Mouse (Mus musculus) G1E (cell line): ENCODE results near the gene Lsamp. TPM values are rescaled to one million over a fixed set of nuclear protein-coding genes. Genes with fewer than 3 reads are reported as not detected.

Experiments
- ATAC-seq: 2 replicates; pipeline ENCODE4 v1.8.0; 2016; ENCODE audit warnings: mild to moderate bottlenecking; ENCODE audit not compliant: insufficient number of reproducible peaks, poor library complexity, low FRiP score, severe bottlenecking; ENCODE audit errors: extremely low read depth
- DNase-seq: peaks from one replicate; pipeline ENCODE4 v3.0.0; 2012; ENCODE audit warnings: low spot score
- H3K27me3 ChIP-seq: 2 replicates; pipeline ENCODE4 v1.6.1; 2012; ENCODE audit warnings: mild to moderate bottlenecking, low read length, inconsistent platforms; ENCODE audit not compliant: insufficient read depth
- H3K36me3 ChIP-seq: replicated peaks from 2 replicates; pipeline ENCODE3; 2012; ENCODE audit warnings: mild to moderate bottlenecking, inconsistent platforms
- H3K4me1 ChIP-seq: 2 replicates; pipeline ENCODE4 v1.6.1; 2012; ENCODE audit warnings: low read depth, low read length, inconsistent platforms, mixed read lengths; ENCODE audit not compliant: insufficient read depth
- H3K4me3 ChIP-seq: 2 replicates; pipeline ENCODE4 v1.5.1; 2012; ENCODE audit warnings: low read depth, mild to moderate bottlenecking, inconsistent platforms, low read length, moderate library complexity, mixed read lengths
- H3K9me3 ChIP-seq: replicated peaks from 2 replicates; pipeline ENCODE4 v1.6.1; 2012; ENCODE audit warnings: inconsistent platforms
- CTCF ChIP-seq: IDR thresholded peaks from 2 replicates; pipeline ENCODE4 v1.5.1; 2012; ENCODE audit warnings: low read depth, low read length, inconsistent platforms, mixed read lengths
- GATA1 ChIP-seq: IDR thresholded peaks from 2 replicates; pipeline ENCODE4 v1.6.1; 2012; ENCODE audit warnings: borderline replicate concordance, low read length, inconsistent platforms, mixed read lengths
- GATA2 ChIP-seq: IDR thresholded peaks from 2 replicates; pipeline ENCODE4 v1.6.1; 2012; ENCODE audit warnings: low read depth, low read length, inconsistent platforms, borderline replicate concordance
- POLR2AphosphoS5 ChIP-seq: IDR thresholded peaks from 2 replicates; pipeline ENCODE4 v1.6.1; 2012; ENCODE audit warnings: low read depth, low read length, inconsistent platforms; ENCODE audit not compliant: insufficient replicate concordance
- TAL1 ChIP-seq: conservative IDR thresholded peaks from 2 replicates; pipeline ENCODE4 v1.6.1; 2012; ENCODE audit warnings: low read depth, low read length, inconsistent platforms, mixed read lengths
- polyA plus RNA-seq: library from polyadenylated mRNA; stranded (reverse); fragments of >175 nt; gene quantifications from 2 replicates; pipeline ENCODE4 v1.2.3, GENCODE M21; 2012
- total RNA-seq, 2 experiments: library from RNA; stranded (forward) in 1 of 2; stranded (reverse) in 1 of 2; fragments of 200-1000 nt in 1 of 2; fragments of >200 nt in 1 of 2; fragmentation: Nextera tagmentation in 1 of 2; gene quantifications; 2 replicates each; pipeline ENCODE4 v1.2.3; 2014 to 2017

Lsamp gene
- total and polyA plus RNA-seq, 3 experiments: 0.49 TPM; not detected in 2

GRCm38 (mm10) chr16:40307666-40308065 is 323.5 kb downstream of the Lsamp start:
- no peak for TF ChIP-seq GATA1
- Histone ChIP-seq H3K36me3 (no peaks in the 10 kb centered on the region), H3K27me3 (no peaks in the 10 kb centered on the region), H3K4me3 (no peak overlapping the region), H3K9me3 (no peaks in the 10 kb centered on the region), H3K4me1 (no peaks in the 10 kb centered on the region)
- DNase-seq (no peak), ATAC-seq (no peak)

DNA sequence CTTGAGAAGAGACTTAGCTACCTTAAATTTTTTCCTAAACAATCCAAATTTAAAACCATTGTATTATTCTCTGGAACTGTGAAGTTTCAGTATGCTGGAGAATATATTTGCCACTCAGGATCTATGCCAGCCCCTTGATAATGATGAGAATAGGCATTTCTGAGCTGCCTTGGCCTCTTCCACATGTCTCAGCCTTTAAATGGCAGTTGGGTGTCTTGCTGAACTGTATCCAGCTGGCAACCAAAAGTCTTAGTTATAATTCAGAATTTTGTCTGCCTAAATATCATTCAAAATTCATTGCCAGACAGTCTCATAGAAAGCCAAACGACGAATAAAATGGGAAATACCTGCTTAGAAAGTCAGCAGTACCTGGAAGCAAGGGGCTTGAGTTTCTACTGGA is 332.0 kb downstream of the Lsamp start:
- DNase-seq: no peak
- no peaks in the 10 kb centered on the region for H3K36me3 ChIP-seq
- H3K4me3 ChIP-seq: no peak overlapping the region
- H3K4me1 ChIP-seq: no peaks in the 10 kb centered on the region
- H3K9me3 ChIP-seq: no peaks in the 10 kb centered on the region
- TF ChIP-seq TAL1: no peak
- TF ChIP-seq GATA1: no peak
- TF ChIP-seq POLR2AphosphoS5: no peak
- no peak for TF ChIP-seq CTCF
- no peak for TF ChIP-seq GATA2
- no peak for ATAC-seq
- no peaks in the 10 kb centered on the region for H3K27me3 ChIP-seq

GRCm38 (mm10) chr16:40324811-40325210 is 340.6 kb downstream of the Lsamp start:
- no peak for ATAC-seq
- Histone ChIP-seq H3K4me1 (no peaks in the 10 kb centered on the region), H3K4me3 (no peak overlapping the region), H3K27me3 (no peaks in the 10 kb centered on the region), H3K9me3 (peaks cover 5% of the 10 kb centered on the region; the same call in 1 of the 2 replicates), H3K36me3 (no peaks in the 10 kb centered on the region)
- TF ChIP-seq GATA2 (no peak), POLR2AphosphoS5 (no peak), TAL1 (no peak), CTCF (no peak), GATA1 (no peak)
- no peak for DNase-seq

DNA sequence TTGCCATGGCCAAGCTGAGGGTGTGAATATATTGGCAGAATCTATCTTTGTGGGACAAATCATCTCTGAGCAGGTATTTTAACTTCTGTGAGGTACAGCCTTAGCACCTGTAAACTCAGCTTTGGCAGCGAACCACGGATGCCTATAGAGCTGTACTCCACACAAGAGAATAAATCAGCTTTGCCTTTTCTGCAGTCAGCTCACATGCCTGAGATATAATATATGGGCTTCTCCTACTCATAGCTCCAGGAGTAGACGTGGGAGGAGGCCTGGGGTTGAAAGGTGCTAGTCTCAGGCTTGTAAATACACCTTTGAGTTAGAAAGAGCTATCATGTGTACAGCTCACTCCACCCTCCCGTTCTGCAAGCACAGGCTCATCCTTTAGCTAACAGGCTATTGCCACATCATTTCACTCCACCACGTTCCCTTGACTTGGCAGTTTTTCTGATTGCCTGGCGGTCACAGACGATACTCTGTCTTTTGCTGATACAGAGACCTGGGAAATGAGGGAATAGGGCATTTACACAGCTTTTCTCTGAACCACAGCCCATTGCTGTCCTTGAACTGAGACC is 344.2 kb downstream of the Lsamp start:
- TF ChIP-seq POLR2AphosphoS5 (no peak), GATA2 (no peak), GATA1 (no peak), TAL1 (no peak), CTCF (no peak)
- H3K36me3 ChIP-seq: no peaks in the 10 kb centered on the region
- H3K4me3 ChIP-seq: no peak overlapping the region
- no peak for DNase-seq
- ATAC-seq: no peak
- no peaks in the 10 kb centered on the region for H3K4me1 ChIP-seq
- H3K27me3 ChIP-seq: no peaks in the 10 kb centered on the region
- H3K9me3 ChIP-seq: peaks cover 5% of the 10 kb centered on the region

GRCm38 (mm10) chr16:40369677-40370076 is 385.5 kb downstream of the Lsamp start:
- no peak for DNase-seq
- no peaks in the 10 kb centered on the region for H3K36me3 ChIP-seq
- no peak overlapping the region for H3K4me3 ChIP-seq
- no peaks in the 10 kb centered on the region for H3K27me3 ChIP-seq
- no peak for ATAC-seq
- H3K4me1 ChIP-seq: no peaks in the 10 kb centered on the region
- H3K9me3 ChIP-seq: no peaks in the 10 kb centered on the region; the same call in 1 of the 2 replicates
- TF ChIP-seq GATA2 (no peak), POLR2AphosphoS5 (no peak), GATA1 (no peak)

- Histone ChIP-seq H3K4me1 (no peaks in the 10 kb centered on the region), H3K27me3 (no peaks in the 10 kb centered on the region), H3K9me3 (no peaks in the 10 kb centered on the region; the same call in 1 of the 2 replicates), H3K4me3 (no peak overlapping the region), H3K36me3 (no peaks in the 10 kb centered on the region)
- ATAC-seq (no peak), DNase-seq (no peak)
- no peak for TF ChIP-seq GATA2
- no peak for TF ChIP-seq POLR2AphosphoS5
- no peak for TF ChIP-seq GATA1
- TF ChIP-seq TAL1: no peak
- no peak for TF ChIP-seq CTCF
Measured at GRCm38 (mm10) chr16:40371291-40371690, 387.1 kb downstream of the Lsamp start.

- Histone ChIP-seq H3K4me3 (no peak overlapping the region), H3K27me3 (no peaks in the 10 kb centered on the region), H3K36me3 (no peaks in the 10 kb centered on the region), H3K9me3 (no peaks in the 10 kb centered on the region; the same call in 1 of the 2 replicates), H3K4me1 (no peaks in the 10 kb centered on the region)
- TF ChIP-seq POLR2AphosphoS5 (no peak), CTCF (no peak), GATA1 (no peak), TAL1 (no peak)
- no peak for ATAC-seq
- no peak for DNase-seq
Measured at GRCm38 (mm10) chr16:40375314-40375713, 391.2 kb downstream of the Lsamp start.
